Mouse (Mus musculus) liver, embryonic 14.5 days (tissue): ENCODE measurements at regions not wholly inside any gene's neighbourhood (a gene's known extent, or its start where the extent isn't known, plus 50 kb on each side); places are given as distances from the start of the nearest gene placed in this dataset.

Experiments
- CTCF ChIP-seq: IDR thresholded peaks from 2 replicates; pipeline ENCODE4 v1.5.1; 2016; ENCODE audit warnings: antibody characterized with exemption, low read depth, control low read depth
- EP300 ChIP-seq: IDR thresholded peaks from 2 replicates; pipeline ENCODE4 v1.6.1; 2016; ENCODE audit warnings: antibody characterized with exemption, low read depth

DNA sequence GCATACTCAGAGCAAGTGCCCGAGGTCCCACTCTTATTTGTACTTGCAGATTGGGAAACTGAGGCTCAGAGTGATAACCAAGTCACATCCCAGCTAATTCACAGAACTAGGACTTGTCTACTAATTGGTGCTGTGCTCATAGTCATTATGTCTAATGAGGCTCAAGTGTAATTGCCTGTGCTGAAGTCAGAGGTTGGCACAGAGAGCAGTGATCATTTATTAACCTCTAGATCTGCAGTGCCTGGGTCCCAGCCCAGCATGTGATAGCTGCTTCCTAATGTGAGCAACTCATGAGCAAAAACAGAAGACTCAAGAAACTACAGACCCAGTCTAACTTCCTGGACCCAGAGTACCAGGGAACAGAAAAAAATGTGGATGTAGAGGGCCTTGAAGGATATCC lies 252.0 kb upstream of the Jun start:
- no peak for TF ChIP-seq CTCF
- TF ChIP-seq EP300, result no peak
